In the genomic region with DNA sequence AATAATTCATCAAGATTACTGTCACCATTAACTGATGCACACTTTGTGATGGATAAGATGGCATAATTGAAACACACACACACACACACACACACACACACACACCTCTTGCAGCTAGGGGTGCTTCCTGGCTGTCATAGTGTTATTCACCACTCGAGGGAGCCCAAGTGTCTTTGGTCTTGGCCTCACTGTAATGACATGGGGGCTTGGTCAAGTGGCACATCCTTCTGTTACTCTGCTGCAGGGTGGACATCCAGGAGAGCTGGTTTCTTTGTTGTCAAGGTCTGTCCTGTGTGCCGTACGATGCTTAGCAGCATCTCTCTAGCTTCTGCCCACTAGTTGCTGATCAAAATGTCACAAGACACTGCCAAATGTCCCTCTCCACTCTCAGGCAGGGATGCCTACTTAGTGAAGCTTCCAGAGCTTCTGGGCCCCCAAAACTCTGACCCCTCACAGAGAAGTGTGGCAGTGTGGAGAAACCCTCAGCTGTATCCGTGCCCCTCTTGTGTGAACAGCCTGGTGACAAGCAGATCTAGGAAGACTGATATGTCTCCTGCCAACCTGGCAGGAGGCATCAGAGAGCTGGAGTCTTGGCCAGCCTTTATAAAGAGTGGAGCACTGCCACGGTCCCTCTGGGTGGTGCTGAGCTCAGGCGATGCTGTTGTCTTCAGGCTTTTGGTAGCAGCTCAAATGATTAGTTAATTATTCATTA, we compare ENCODE assay signal across 8 mouse cellular contexts.
DNase-seq lines count a peak whose midpoint lies in the region; ATAC-seq and TF ChIP-seq lines count a peak whose summit lies in the region.

No protein-coding gene starts in this region.

- no peaks in the 10 kb centered on the region for H3K9me3 ChIP-seq in limb, embryonic 14.5 days (ENCODE audit: control insufficient read depth, low read length)

- H3K9ac ChIP-seq in limb, embryonic 14.5 days (ENCODE audit: low read depth, low read length, severe bottlenecking), result no peak overlapping the region

- no peak overlapping the region for H3K4me3 ChIP-seq in limb, embryonic 14.5 days (replicated peaks; ENCODE audit: low read length)

- H3K36me3 ChIP-seq in limb, embryonic 14.5 days (ENCODE audit: control insufficient read depth, insufficient read depth, low read length), result no peaks in the 10 kb centered on the region

- WGBS in limb, embryonic 14.5 days, result 67% methylated on average over 6 of the region's 6 CpGs

- ATAC-seq in common myeloid progenitor, adult 5-6 weeks (replicated peaks; ENCODE audit: low read depth, poor library complexity, severe bottlenecking), result peak; percentile 92
- peak; percentile 58 to 71; a peak in 2 of 4 replicates for ATAC-seq in hematopoietic stem cell, adult 5-6 weeks (replicated peaks in 1 of 2; ENCODE audit: insufficient read depth in 1 of 2, low FRiP score in 2 of 2, low TSS enrichment in 1 of 2, low read depth in 1 of 2, poor library complexity in 2 of 2, severe bottlenecking in 2 of 2)
- ATAC-seq in limb, embryonic 14.5 days (ENCODE audit: low FRiP score, low read depth), result no peak

- H3K27me3 ChIP-seq in limb, embryonic 14.5 days (ENCODE audit: control insufficient read depth, insufficient read depth, low read length), result no peaks in the 10 kb centered on the region

- DNase-seq in heart, adult 11 months, result peak; percentile 82
- DNase-seq in heart, adult 8-10 months (ENCODE audit: low spot score), result no peak
- DNase-seq in ES-CJ7 (ENCODE audit: low read depth, low spot score), result peak; percentile 36
- peak; percentile 24 for DNase-seq in limb, embryonic 14.5 days (ENCODE audit: low spot score)
- peak; percentile 81 for DNase-seq in retina, postnatal 1 day
- DNase-seq in ovary, postnatal 36 days (ENCODE audit: low spot score), result no peak

- TF ChIP-seq POLR2A in limb, embryonic 14.5 days (IDR thresholded peaks at IDR 0.05; ENCODE audit: borderline replicate concordance, extremely low read depth, insufficient read depth, insufficient read length), result no peak

- H3K27ac ChIP-seq in limb, embryonic 14.5 days (replicated peaks; ENCODE audit: low read depth, low read length), result no peak overlapping the region

- no peak overlapping the region for H3K4me2 ChIP-seq in limb, embryonic 14.5 days (replicated peaks; ENCODE audit: low read depth, low read length, severe bottlenecking)

- H3K4me1 ChIP-seq in limb, embryonic 14.5 days (ENCODE audit: control insufficient read depth, insufficient read depth, low read length), result peaks cover 6% of the 10 kb centered on the region; the same call in 1 of the 2 replicates

Comparison
In these comparisons a context has a peak if more than half of its experiments do, and no peak if none do; other contexts are left out.
1. DNase-seq: peak in heart, adult 11 months (single experiment), ES-CJ7 (single experiment), limb, embryonic 14.5 days (single experiment) and retina, postnatal 1 day (single experiment); none in heart, adult 8-10 months (single experiment) and ovary, postnatal 36 days (single experiment).